Mouse (Mus musculus) heart, postnatal 0 days (tissue): Measurements from ENCODE around the gene Phc1. TPM values are rescaled to one million over a fixed set of nuclear protein-coding genes. Genes with fewer than 3 reads are reported as not detected.

Experiments used
- ATAC-seq: fragments of 200-750 bp; cut with Nextera tagmentation; 2 replicates; pipeline ENCODE4 v1.8.0; 2017; ENCODE audit warnings: low read depth, moderate number of reproducible peaks, moderate library complexity; ENCODE audit not compliant: insufficient read depth
- DNase-seq: peaks from one replicate; pipeline ENCODE4 v3.0.0-alpha.2; 2016; ENCODE audit warnings: low spot score
- H3K27ac ChIP-seq: fragments of 300-500 bp; sonication (generic); 2 replicates; pipeline ENCODE4 v1.5.1; 2014; ENCODE audit warnings: low read depth, mild to moderate bottlenecking
- H3K27me3 ChIP-seq: fragments of 300-500 bp; sonication (generic); 2 replicates; pipeline ENCODE4 v1.6.1; 2014; ENCODE audit warnings: low read length, mixed read lengths; ENCODE audit not compliant: control insufficient read depth, insufficient read depth
- H3K36me3 ChIP-seq: fragments of 300-500 bp; sonication (generic); replicated peaks from 2 replicates; pipeline ENCODE4 v1.6.1; 2014; ENCODE audit warnings: low read length, mixed read lengths; ENCODE audit not compliant: control insufficient read depth, insufficient read depth
- H3K4me1 ChIP-seq: fragments of 300-500 bp; sonication (generic); 2 replicates; pipeline ENCODE4 v1.6.1; 2014; ENCODE audit warnings: antibody characterized with exemption; ENCODE audit not compliant: control insufficient read depth, insufficient read depth
- H3K4me2 ChIP-seq: fragments of 300-500 bp; sonication (generic); 2 replicates; pipeline ENCODE4 v1.6.1; 2014; ENCODE audit warnings: low read depth, mild to moderate bottlenecking, low read length, moderate library complexity
- H3K4me3 ChIP-seq: fragments of 300-500 bp; sonication (generic); 2 replicates; pipeline ENCODE4 v1.5.1; 2014; ENCODE audit warnings: low read depth, low read length
- H3K9ac ChIP-seq: fragments of 300-500 bp; sonication (generic); replicated peaks from 2 replicates; pipeline ENCODE4 v1.6.1; 2014; ENCODE audit warnings: low read depth, low read length, mixed read lengths
- H3K9me3 ChIP-seq: fragments of 300-500 bp; sonication (generic); replicated peaks from 2 replicates; pipeline ENCODE4 v1.6.1; 2016; ENCODE audit warnings: low read length; ENCODE audit not compliant: control insufficient read depth
- CTCF ChIP-seq: IDR thresholded peaks from 2 replicates; pipeline ENCODE4 v1.5.1; 2016; ENCODE audit warnings: antibody characterized with exemption, control low read depth, low read depth
- EP300 ChIP-seq: IDR thresholded peaks from 2 replicates; pipeline ENCODE4 v1.6.1; 2016; ENCODE audit warnings: antibody characterized with exemption, low read depth
- WGBS: fragments of 180-500 bp; shearing (Covaris S2); extraction: QIAGEN DNeasy Blood & Tissue Kit; methylation state at CpG from one replicate; pipeline ENCODE4 v1.1.7; 2014; 5-methylcytosine and 5-hydroxymethylcytosine counted together
- polyA plus RNA-seq: library from polyadenylated mRNA; unstranded; fragments of >200 nt; fragmentation: Nextera tagmentation; extraction: Ambion mirVana; gene quantifications from 2 replicates; pipeline ENCODE4 v1.2.1, GENCODE M21; 2015
- total RNA-seq: library from RNA; depleted of rRNA; stranded (reverse); fragments of >200 nt; gene quantifications from 2 replicates; pipeline ENCODE4 v1.2.3, GENCODE M21; 2014; ENCODE audit warnings: low replicate concordance

The Phc1 gene
- total and polyA plus RNA-seq, 2 experiments from 2014 or later = 4.6 to 19.6 TPM

GRCm38 (mm10) chr6:122293121-122293520 is 47.2 kb downstream of the Phc1 start:
- H3K36me3 ChIP-seq = no peaks in the 10 kb centered on the region
- DNase-seq (no peak), ATAC-seq (no peak)
- no peak overlapping the region for H3K4me2 ChIP-seq
- H3K27ac ChIP-seq = no peak overlapping the region
- no peaks in the 10 kb centered on the region for H3K9me3 ChIP-seq
- H3K4me1 ChIP-seq = no peaks in the 10 kb centered on the region
- H3K9ac ChIP-seq = no peak overlapping the region
- no peak overlapping the region for H3K4me3 ChIP-seq
- TF ChIP-seq CTCF = no peak
- TF ChIP-seq EP300 = no peak
- no peaks in the 10 kb centered on the region for H3K27me3 ChIP-seq
- 83% methylated on average over 8 of the region's 8 CpGs for WGBS

- H3K9ac ChIP-seq = no peak overlapping the region
- no peaks in the 10 kb centered on the region for H3K27me3 ChIP-seq
- no peak for ATAC-seq
- no peaks in the 10 kb centered on the region for H3K4me1 ChIP-seq
- no peak overlapping the region for H3K27ac ChIP-seq
- H3K36me3 ChIP-seq = no peaks in the 10 kb centered on the region
- no peak for DNase-seq
- WGBS = 43% methylated on average over 2 of the region's 2 CpGs
- no peaks in the 10 kb centered on the region for H3K9me3 ChIP-seq
- H3K4me2 ChIP-seq = no peak overlapping the region
- TF ChIP-seq CTCF (no peak), EP300 (no peak)
- H3K4me3 ChIP-seq = no peak overlapping the region
These were observed 48.2 kb downstream of the Phc1 start for GRCm38 (mm10) chr6:122292184-122292583.

DNA sequence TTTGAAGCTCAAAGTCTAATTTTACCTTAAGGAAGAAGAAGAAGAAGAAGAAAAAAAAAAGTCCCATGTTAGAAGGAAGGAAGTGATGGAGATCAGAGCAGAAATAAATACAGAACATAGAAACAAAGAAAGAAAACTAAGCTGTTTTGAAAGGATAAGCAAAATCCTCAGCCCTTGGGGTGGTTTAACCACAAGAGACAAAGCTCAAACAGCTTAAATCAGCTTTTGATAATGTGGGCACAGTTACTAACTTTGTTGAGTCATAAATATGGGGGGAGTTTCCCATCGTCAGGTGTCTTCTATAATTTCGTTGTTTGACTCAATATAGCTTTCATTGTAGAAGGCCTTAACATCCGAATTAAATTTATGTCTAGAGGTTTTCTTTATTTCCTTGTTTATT is 48.6 kb downstream of the Phc1 start:
- Histone ChIP-seq H3K4me2 (no peak overlapping the region), H3K4me1 (no peaks in the 10 kb centered on the region), H3K9ac (no peak overlapping the region), H3K4me3 (no peak overlapping the region), H3K36me3 (no peaks in the 10 kb centered on the region), H3K27me3 (no peaks in the 10 kb centered on the region), H3K9me3 (no peaks in the 10 kb centered on the region), H3K27ac (no peak overlapping the region)
- no peak for TF ChIP-seq CTCF
- no peak for TF ChIP-seq EP300
- 71% methylated on average over 3 of the region's 3 CpGs for WGBS
- DNase-seq = no peak
- ATAC-seq = no peak

GRCm38 (mm10) chr6:122291264-122291663 is 49.1 kb downstream of the Phc1 start:
- Histone ChIP-seq H3K27me3 (no peaks in the 10 kb centered on the region), H3K9me3 (no peaks in the 10 kb centered on the region), H3K27ac (no peak overlapping the region), H3K36me3 (no peaks in the 10 kb centered on the region), H3K4me3 (no peak overlapping the region), H3K4me1 (no peaks in the 10 kb centered on the region), H3K4me2 (no peak overlapping the region), H3K9ac (no peak overlapping the region)
- DNase-seq = no peak
- 81% methylated on average over 2 of the region's 2 CpGs for WGBS
- ATAC-seq = no peak
- TF ChIP-seq CTCF = no peak
- no peak for TF ChIP-seq EP300

DNA sequence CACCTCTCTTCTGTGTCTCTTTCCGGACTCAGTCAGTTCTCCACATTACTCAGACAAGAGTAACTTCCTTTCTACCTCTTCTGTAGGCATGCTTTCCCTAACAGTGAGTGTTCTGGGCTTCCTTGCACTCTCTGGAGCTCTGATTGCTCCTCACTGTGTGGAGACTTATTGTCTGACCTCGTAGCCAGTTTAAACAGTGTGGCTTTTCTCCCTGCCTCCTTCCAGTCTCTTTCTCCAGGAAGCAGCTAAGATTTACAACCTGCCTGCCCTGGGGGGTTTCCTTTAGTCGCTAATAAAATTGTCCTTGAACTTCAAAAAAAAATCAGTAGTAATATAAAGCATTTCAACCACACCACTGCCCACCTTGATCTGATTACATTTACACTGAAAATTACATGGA is 50.1 kb downstream of the Phc1 start:
- no peak for TF ChIP-seq CTCF
- TF ChIP-seq EP300 = no peak
- Histone ChIP-seq H3K4me1 (no peaks in the 10 kb centered on the region), H3K27ac (no peak overlapping the region), H3K27me3 (no peaks in the 10 kb centered on the region), H3K36me3 (no peaks in the 10 kb centered on the region), H3K4me2 (no peak overlapping the region), H3K4me3 (no peak overlapping the region), H3K9me3 (no peaks in the 10 kb centered on the region), H3K9ac (no peak overlapping the region)
- WGBS = 49% methylated on average over 3 of the region's 3 CpGs
- no peak for DNase-seq
- ATAC-seq = no peak

GRCm38 (mm10) chr6:122289313-122289712 is 51.0 kb downstream of the Phc1 start:
- Histone ChIP-seq H3K4me2 (no peak overlapping the region), H3K4me3 (no peak overlapping the region), H3K27me3 (no peaks in the 10 kb centered on the region), H3K9me3 (no peaks in the 10 kb centered on the region), H3K36me3 (no peaks in the 10 kb centered on the region), H3K4me1 (no peaks in the 10 kb centered on the region), H3K9ac (no peak overlapping the region), H3K27ac (no peak overlapping the region)
- TF ChIP-seq EP300 (no peak), CTCF (no peak)
- 71% methylated on average over 1 of the region's 1 CpGs for WGBS
- DNase-seq (no peak), ATAC-seq (no peak)
